Mouse (Mus musculus) kidney, embryonic 14.5 days (tissue): ENCODE measurements around the gene Myom1. TPM values are rescaled to one million over a fixed set of nuclear protein-coding genes. Genes with fewer than 3 reads are reported as not detected.

Experiments
- ATAC-seq: fragments of 200-750 bp; cut with Nextera tagmentation; 2 replicates; pipeline ENCODE4 v1.8.0; 2017; ENCODE audit warnings: moderate number of reproducible peaks, mild to moderate bottlenecking, moderate TSS enrichment, moderate library complexity; ENCODE audit not compliant: low FRiP score, low TSS enrichment
- H3K27ac ChIP-seq: fragments of 300-500 bp; sonication (generic); 2 replicates; pipeline ENCODE4 v1.5.1; 2014; ENCODE audit warnings: low read depth, mild to moderate bottlenecking, low read length, moderate library complexity, mixed read lengths
- H3K27me3 ChIP-seq: fragments of 300-500 bp; sonication (generic); 2 replicates; pipeline ENCODE4 v1.6.1; 2014; ENCODE audit warnings: mild to moderate bottlenecking, low read length; ENCODE audit not compliant: control insufficient read depth, insufficient read depth
- H3K36me3 ChIP-seq: fragments of 300-500 bp; sonication (generic); 2 replicates; pipeline ENCODE4 v1.6.1; 2014; ENCODE audit warnings: low read length, mixed read lengths; ENCODE audit not compliant: control insufficient read depth, insufficient read depth
- H3K4me1 ChIP-seq: fragments of 300-500 bp; sonication (generic); 2 replicates; pipeline ENCODE4 v1.6.1; 2014; ENCODE audit warnings: low read length, mixed read lengths; ENCODE audit not compliant: control insufficient read depth, insufficient read depth
- H3K4me2 ChIP-seq: fragments of 300-500 bp; sonication (generic); replicated peaks from 2 replicates; pipeline ENCODE4 v1.6.1; 2014; ENCODE audit warnings: low read depth, mild to moderate bottlenecking, low read length
- H3K4me3 ChIP-seq: fragments of 300-500 bp; sonication (generic); 2 replicates; pipeline ENCODE4 v1.5.1; 2014; ENCODE audit warnings: mild to moderate bottlenecking, low read length
- H3K9ac ChIP-seq: fragments of 300-500 bp; sonication (generic); 2 replicates; pipeline ENCODE4 v1.6.1; 2014; ENCODE audit warnings: low read depth, mild to moderate bottlenecking, low read length, moderate library complexity
- H3K9me3 ChIP-seq: fragments of 300-500 bp; sonication (generic); 2 replicates; pipeline ENCODE4 v1.6.1; 2016; ENCODE audit warnings: low read length; ENCODE audit not compliant: control insufficient read depth
- WGBS: fragments of 180-500 bp; shearing (Covaris S2); extraction: QIAGEN DNeasy Blood & Tissue Kit; methylation state at CpG from one replicate; pipeline ENCODE4 v1.1.7; 2014; 5-methylcytosine and 5-hydroxymethylcytosine counted together
- polyA plus RNA-seq: library from polyadenylated mRNA; unstranded; fragments of >200 nt; fragmentation: Nextera tagmentation; extraction: Ambion mirVana; gene quantifications from 2 replicates; pipeline ENCODE4 v1.2.1, GENCODE M21; 2014

Myom1 gene
- polyA plus RNA-seq, 1 experiment from 2014 or later = 3.6 TPM

- Histone ChIP-seq H3K4me3 (no peak overlapping the region), H3K36me3 (no peaks in the 10 kb centered on the region), H3K9ac (no peak overlapping the region), H3K4me1 (0 out of 2 replicates have a peak, but pooled peaks cover 3% of the 10 kb centered on the region), H3K9me3 (no peaks in the 10 kb centered on the region), H3K4me2 (no peak overlapping the region), H3K27me3 (no peaks in the 10 kb centered on the region), H3K27ac (no peak overlapping the region)
- ATAC-seq = no peak
- WGBS = 85% methylated on average over 8 of the region's 8 CpGs
Observed at GRCm38 (mm10) chr17:71055203-71055894, 52.9 kb downstream of the Myom1 start.

GRCm38 (mm10) chr17:71056405-71056804 lies 54.0 kb downstream of the Myom1 start:
- WGBS = 46% methylated on average over 7 of the region's 7 CpGs
- H3K27me3 ChIP-seq = no peaks in the 10 kb centered on the region

GRCm38 (mm10) chr17:71057758-71058157 lies 55.3 kb downstream of the Myom1 start:
- Histone ChIP-seq H3K9ac (no peak overlapping the region), H3K27me3 (no peaks in the 10 kb centered on the region), H3K4me3 (no peak overlapping the region), H3K27ac (no peak overlapping the region), H3K9me3 (no peaks in the 10 kb centered on the region), H3K36me3 (no peaks in the 10 kb centered on the region), H3K4me1 (0 out of 2 replicates have a peak, but pooled peaks cover 6% of the 10 kb centered on the region), H3K4me2 (no peak overlapping the region)
- 71% methylated on average over 3 of the region's 3 CpGs for WGBS
- ATAC-seq = no peak

More at GRCm38 (mm10) chr17:71056405-71056804, 54.0 kb downstream of the Myom1 start:
- H3K27ac ChIP-seq = no peak overlapping the region
- no peak overlapping the region for H3K9ac ChIP-seq
- H3K4me3 ChIP-seq = no peak overlapping the region
- no peaks in the 10 kb centered on the region for H3K36me3 ChIP-seq
- 0 out of 2 replicates have a peak, but pooled peaks cover 3% of the 10 kb centered on the region for H3K4me1 ChIP-seq
- no peak for ATAC-seq
- no peak overlapping the region for H3K4me2 ChIP-seq
- H3K9me3 ChIP-seq = no peaks in the 10 kb centered on the region

DNA sequence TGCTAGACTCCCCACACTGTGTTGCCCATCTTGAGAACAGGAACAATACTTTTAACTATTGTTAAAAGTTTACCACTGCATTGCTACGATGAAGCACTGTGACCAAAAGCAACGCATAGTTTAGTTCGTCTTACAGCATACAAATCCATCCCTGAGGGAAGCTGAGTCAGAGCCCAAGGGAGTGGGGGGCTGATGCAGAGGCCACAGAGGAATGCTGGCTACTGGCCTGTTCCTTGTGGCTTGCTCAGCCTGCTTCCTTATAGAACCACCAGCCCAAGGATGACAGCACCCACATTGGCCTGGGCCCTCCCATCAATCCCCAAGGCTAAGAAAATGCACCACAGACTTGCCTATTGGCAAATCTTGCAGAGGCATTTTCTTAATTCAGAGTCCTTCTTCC lies 56.8 kb downstream of the Myom1 start:
- Histone ChIP-seq H3K4me3 (no peak overlapping the region), H3K4me2 (no peak overlapping the region), H3K36me3 (no peaks in the 10 kb centered on the region), H3K27me3 (no peaks in the 10 kb centered on the region), H3K4me1 (0 out of 2 replicates have a peak, but pooled peaks cover 6% of the 10 kb centered on the region), H3K9me3 (no peaks in the 10 kb centered on the region), H3K27ac (no peak overlapping the region), H3K9ac (no peak overlapping the region)
- WGBS = 87% methylated on average over 3 of the region's 3 CpGs
- ATAC-seq = no peak

DNA sequence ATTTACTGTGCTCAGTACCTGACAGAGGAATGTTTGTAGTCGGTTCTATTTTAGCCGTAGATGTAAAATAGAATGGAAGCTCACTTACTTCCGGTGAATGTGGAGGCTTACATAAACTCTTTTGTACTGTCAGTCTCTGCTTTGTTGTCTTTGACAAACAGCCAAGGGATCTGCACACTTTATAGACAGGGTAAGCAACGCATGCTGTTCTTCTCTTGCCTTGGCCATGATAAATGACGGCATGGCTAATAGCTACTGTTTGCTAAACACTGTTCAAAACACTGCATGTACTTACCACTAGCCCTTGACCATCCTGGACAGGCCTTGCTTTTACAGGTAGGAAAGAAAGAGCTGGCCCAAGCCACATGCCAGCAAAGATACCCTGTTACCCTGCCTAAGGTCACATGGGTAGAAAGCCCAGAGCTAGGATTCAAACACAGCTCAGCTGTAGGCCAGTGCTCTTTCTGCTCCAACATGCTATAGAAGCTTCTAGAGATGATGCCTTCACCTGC lies 59.7 kb downstream of the Myom1 start:
- Histone ChIP-seq H3K9ac (no peak overlapping the region), H3K4me2 (no peak overlapping the region), H3K9me3 (no peaks in the 10 kb centered on the region), H3K4me1 (0 out of 2 replicates have a peak, but pooled peaks cover 3% of the 10 kb centered on the region), H3K27ac (no peak overlapping the region), H3K4me3 (no peak overlapping the region), H3K36me3 (no peaks in the 10 kb centered on the region), H3K27me3 (no peaks in the 10 kb centered on the region)
- 61% methylated on average over 5 of the region's 5 CpGs for WGBS
- peak; percentile 50; the same call in 1 of the 2 replicates for ATAC-seq

- Histone ChIP-seq H3K4me1 (0 out of 2 replicates have a peak, but pooled peaks cover 3% of the 10 kb centered on the region), H3K9me3 (no peaks in the 10 kb centered on the region), H3K27me3 (no peaks in the 10 kb centered on the region), H3K36me3 (no peaks in the 10 kb centered on the region), H3K27ac (no peak overlapping the region), H3K9ac (no peak overlapping the region), H3K4me3 (no peak overlapping the region), H3K4me2 (no peak overlapping the region)
- no peak for ATAC-seq
- WGBS = 62% methylated on average over 13 of the region's 13 CpGs
Observed at GRCm38 (mm10) chr17:71062870-71063602, 60.6 kb downstream of the Myom1 start.

- no peak for ATAC-seq
- no peaks in the 10 kb centered on the region for H3K36me3 ChIP-seq
- no peak overlapping the region for H3K27ac ChIP-seq
- H3K9me3 ChIP-seq = no peaks in the 10 kb centered on the region
- no peak overlapping the region for H3K4me2 ChIP-seq
- 0 out of 2 replicates have a peak, but pooled peaks cover 3% of the 10 kb centered on the region for H3K4me1 ChIP-seq
- H3K9ac ChIP-seq = no peak overlapping the region
- H3K4me3 ChIP-seq = no peak overlapping the region
- 68% methylated on average over 7 of the region's 7 CpGs for WGBS
- no peaks in the 10 kb centered on the region for H3K27me3 ChIP-seq
Observed at GRCm38 (mm10) chr17:71064463-71065014, 62.1 kb downstream of the Myom1 start.

DNA sequence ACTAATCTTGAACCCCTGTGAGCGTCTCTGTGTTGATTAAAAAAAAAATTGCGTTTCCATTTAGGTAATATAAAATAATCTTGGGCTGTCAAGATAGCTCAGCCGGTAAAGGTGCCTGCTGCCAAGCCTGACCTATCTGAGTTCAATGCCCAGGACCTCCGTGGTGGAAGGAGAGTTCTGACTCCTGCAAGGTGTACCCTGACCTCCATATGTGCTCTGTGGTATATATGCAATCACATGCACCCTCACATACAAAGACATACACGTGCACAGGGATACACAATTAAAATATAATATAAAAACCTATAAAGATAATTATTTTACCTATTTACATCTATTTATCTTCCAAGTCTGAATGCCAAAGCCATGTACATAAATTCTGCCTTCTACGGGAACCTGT lies 62.7 kb downstream of the Myom1 start:
- Histone ChIP-seq H3K4me3 (no peak overlapping the region), H3K4me1 (0 out of 2 replicates have a peak, but pooled peaks cover 3% of the 10 kb centered on the region), H3K27ac (no peak overlapping the region), H3K9me3 (no peaks in the 10 kb centered on the region), H3K36me3 (no peaks in the 10 kb centered on the region), H3K27me3 (no peaks in the 10 kb centered on the region), H3K4me2 (no peak overlapping the region), H3K9ac (no peak overlapping the region)
- 76% methylated on average over 6 of the region's 6 CpGs for WGBS
- no peak for ATAC-seq
